Mouse (Mus musculus) lung, postnatal 4 days (tissue): Measurements from ENCODE around the gene Sdr9c7.

Experiments
- DNase-seq, 2 experiments: peaks; one replicate each; pipeline ENCODE4 v3.0.0; 2021

Sdr9c7 gene

GRCm38 (mm10) chr10:127898218-127898617 lies at the start of gene Sdr9c7:
TSS of gene Sdr9c7 (plus strand) at chr10:127898518.
- DNase-seq = no peak

DNA sequence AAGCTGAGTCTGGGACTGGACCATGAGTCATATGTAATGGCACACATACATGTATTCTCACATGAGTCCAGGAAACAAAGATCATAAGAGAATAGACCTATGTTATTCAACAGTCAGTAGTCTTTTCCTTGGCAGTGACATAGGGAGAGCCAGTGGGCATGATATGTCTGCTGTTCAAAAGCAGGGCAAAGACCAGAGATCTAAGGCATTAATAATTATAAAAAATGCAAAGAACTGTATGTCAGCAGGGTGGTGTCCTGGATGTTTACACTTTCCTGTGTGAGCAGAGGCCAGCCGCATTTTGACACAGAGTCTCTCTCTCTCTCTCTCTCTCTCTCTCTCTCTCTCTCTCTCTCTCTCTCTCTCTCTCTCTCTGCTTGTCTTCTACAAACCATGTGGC lies 48.7 kb upstream of the Sdr9c7 start, which contains the start of gene Rdh19:
Gene Rdh19 (plus strand): TSS at position 301 of the 400 bp plus-strand sequence.
- DNase-seq = no peak

DNA sequence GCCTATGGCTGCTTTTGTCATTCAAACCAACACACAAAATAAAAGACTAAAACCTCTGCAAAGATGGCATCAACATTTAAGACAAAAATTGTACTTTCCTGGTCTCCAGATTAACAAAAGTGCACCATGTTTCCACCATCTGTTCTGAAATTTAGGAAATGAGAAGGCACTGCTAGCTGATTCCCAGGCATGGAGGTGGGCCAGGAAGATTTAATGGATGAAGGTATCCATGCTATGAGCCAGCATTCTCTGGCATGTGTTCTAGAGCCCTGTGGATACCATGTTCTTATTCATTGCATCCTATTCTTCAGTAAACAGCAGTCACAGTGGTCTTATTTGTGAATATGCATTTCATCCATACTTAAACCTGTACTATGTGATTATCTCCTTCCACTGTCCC lies 41.9 kb upstream of the Sdr9c7 start:
- DNase-seq = no peak

DNA sequence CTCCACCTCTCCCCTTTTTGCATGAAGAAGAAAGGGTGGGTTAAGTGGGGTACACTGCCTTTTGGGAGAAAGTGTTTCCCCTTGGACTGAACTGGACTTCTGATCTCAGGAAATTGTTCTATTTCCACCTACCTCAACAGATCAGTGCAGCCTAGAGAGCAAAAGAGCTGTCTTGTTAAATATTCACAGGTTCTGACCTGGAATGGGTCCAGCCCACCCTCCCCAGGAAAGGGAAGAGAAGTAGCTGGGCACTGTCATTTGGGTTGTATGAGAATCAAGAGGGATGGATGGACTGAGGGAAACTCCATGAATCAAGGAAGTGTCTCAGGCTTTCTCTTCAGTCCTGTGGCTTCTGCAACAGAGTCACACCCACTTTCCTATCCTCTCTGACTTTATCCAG lies 33.4 kb upstream of the Sdr9c7 start:
- no peak for DNase-seq

- no peak for DNase-seq
Observed at GRCm38 (mm10) chr10:127866232-127866631, 32.1 kb upstream of the Sdr9c7 start, which contains the start of gene Rdh16f2. TSS of gene Rdh16f2 (plus strand) at chr10:127866474.

DNA sequence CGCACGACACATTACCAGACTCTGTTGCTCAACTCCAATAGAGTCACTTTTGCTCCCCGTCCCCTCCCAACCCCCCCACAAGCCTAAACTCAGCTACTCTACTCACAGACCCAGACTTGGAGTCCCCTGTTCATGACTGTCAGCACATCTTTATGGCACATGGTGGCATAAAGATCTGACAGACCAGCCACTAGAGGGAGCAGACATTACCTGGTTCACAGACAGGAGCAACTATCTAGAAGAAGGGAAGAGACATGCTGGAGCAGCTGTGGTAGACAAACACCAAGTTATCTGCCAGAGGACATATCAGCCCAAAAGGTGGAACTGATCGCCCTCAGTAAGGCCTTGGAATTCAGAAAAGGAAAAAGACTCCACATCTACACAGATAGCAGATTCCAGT lies 25.8 kb upstream of the Sdr9c7 start:
- DNase-seq = no peak

GRCm38 (mm10) chr10:127877681-127878080 lies 20.6 kb upstream of the Sdr9c7 start:
- DNase-seq = peak; percentile 41 to 61

- DNase-seq = peak; percentile 11 to 29
Observed at GRCm38 (mm10) chr10:127878262-127879057, 19.9 kb upstream of the Sdr9c7 start.

GRCm38 (mm10) chr10:127879155-127879688 lies 19.1 kb upstream of the Sdr9c7 start:
- no peak for DNase-seq

DNA sequence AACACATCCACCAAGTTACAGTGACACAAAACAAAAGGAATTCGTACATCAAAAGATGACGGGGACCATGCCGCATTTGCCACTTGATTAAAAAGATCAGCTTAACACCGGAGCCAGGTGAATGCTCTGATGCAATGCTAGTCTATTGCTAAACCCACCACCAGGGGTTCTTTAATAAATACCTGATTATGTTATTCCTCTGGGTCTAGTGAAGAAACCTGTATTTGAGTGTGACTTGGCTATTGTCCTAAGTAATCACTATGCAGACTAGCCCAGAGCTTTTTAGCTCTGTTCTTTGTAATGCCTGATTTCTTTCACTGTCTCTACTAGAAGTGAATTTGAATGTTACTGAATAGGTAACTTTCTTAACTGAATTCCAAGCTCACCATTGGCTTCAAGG lies 17.3 kb upstream of the Sdr9c7 start:
- DNase-seq = no peak

DNA sequence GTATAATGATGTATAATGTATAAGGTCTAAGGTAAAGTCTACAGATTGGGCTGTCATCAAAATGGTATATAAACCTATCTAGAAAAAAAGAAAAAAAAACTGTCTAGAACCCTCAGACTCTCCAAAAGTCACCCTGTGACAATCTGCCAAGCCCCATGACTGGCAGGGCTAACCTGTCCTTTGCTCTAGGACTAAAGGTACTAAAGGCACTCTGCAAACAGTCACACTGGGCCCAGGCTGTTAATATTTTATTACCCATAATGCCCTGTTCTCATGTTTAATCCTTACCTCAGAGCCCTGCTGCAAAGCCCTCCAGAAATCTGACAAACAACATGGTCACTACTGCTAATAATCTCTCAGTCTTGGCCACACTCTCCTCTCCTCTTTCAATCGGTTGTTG lies 11.8 kb upstream of the Sdr9c7 start:
- DNase-seq = no peak

DNA sequence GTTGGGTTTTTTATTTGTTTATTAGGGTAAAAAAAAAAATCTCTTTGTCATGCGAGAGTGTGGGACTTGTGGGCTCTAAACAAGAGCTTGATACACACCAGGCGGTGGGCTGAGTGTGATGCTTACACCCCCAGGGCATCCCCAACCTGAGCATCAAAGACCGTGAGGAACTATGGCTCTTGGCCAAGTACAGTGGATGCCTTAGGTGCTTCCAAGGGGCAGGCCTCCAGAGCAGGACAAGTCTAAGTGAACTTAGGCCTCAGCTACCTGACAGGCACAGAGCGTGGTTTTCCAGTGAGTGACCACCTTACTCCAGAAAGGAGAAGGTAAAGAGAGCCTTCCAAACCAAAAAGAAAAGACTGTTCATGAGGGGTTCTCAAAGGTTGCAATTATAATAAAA lies 11.3 kb upstream of the Sdr9c7 start:
- no peak for DNase-seq

GRCm38 (mm10) chr10:127888605-127889004 lies 9.7 kb upstream of the Sdr9c7 start, which contains the start of gene Rdh7:
TSS of gene Rdh7 (minus strand) at chr10:127888817.
- no peak for DNase-seq

GRCm38 (mm10) chr10:127891481-127891880 lies 6.8 kb upstream of the Sdr9c7 start:
- no peak for DNase-seq

DNA sequence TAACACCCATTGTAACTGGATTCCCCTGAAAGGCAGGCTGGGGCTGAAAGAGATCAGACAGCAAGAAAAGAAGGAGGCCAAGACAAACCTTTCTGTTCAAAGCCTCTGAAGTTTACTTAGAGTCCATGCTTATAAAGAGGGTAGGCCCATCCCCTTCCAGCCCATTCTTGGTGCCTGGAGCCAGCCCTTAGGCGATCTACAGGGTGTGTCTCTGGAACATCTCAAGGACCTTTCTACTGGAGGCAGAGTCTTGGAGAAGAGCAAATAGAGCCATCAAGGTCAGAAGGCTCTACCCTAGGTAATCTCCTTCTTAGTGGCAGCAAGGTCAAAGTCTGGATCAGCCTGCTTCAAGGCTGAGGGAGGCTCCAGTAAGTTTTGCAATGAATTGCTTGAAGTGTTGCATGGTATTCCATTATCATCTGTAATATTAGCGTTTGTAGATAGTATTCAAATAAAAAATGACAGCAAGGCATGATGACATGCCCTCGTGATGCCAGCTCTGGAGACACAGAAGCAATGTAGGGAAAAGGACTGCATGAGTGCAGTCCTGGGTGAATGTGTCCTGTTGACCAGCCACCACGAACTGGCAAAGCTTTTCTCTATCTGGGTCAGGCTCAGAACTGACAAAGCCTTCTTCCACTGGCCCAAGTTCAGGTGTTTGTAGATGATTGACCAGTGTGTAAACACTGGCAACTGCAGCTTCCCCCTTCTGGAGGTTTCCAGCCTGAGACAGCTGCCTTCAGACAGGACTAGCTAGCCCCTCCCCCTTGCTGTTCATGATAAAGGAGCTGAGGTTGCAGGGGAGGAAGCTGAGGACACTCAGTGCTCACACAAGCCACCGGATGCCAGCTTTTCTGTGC lies 4.9 kb upstream of the Sdr9c7 start:
- peak; percentile 33 to 50 for DNase-seq

GRCm38 (mm10) chr10:127896705-127897104 lies 1.6 kb upstream of the Sdr9c7 start:
- DNase-seq = no peak

GRCm38 (mm10) chr10:127897506-127897905 lies 812 bp upstream of the Sdr9c7 start:
- DNase-seq = no peak

GRCm38 (mm10) chr10:127899783-127900182 lies 1.5 kb downstream of the Sdr9c7 start:
- DNase-seq = no peak

DNA sequence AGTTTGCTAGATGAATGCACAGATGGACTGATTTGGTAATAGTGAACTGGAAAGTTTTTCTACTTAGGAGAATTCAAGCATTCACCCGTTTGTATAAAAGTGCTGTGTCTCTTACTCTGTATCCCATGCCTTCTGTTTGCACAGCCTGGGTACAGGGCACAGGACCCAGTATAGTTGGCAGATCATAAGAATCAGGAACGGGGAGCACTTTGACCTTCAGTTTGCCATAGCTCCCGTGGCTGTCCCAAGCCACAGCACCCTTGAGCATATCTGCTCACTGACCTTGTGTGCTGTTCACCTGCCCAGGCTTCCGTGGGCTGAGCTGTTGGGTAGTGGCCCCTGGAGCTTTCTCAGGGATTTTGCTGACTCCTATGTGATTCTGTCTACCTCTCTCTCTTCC lies 3.4 kb downstream of the Sdr9c7 start:
- DNase-seq = no peak

DNA sequence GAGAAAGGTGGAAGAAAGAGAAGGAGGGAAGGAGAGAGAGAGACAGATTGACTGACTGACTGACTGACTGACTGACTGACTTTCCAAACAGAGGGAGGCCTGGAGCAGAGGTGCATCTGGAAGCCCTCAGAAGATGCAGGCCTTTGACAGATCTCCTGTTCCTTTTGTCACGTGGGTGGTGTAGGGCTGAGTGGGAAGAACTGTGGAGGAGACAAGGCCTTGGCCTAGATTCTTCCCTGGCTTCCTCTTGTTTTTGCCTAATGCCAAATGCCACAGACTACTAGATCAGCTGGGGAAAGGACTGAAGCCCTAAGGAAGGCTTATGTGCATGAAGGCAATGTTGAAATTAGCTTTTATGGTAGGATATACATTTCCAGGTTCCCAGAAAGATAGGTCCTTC lies 4.8 kb downstream of the Sdr9c7 start:
- no peak for DNase-seq

- DNase-seq = peak; percentile 18 to 41
Observed at GRCm38 (mm10) chr10:127904718-127905446, 6.6 kb downstream of the Sdr9c7 start.

DNA sequence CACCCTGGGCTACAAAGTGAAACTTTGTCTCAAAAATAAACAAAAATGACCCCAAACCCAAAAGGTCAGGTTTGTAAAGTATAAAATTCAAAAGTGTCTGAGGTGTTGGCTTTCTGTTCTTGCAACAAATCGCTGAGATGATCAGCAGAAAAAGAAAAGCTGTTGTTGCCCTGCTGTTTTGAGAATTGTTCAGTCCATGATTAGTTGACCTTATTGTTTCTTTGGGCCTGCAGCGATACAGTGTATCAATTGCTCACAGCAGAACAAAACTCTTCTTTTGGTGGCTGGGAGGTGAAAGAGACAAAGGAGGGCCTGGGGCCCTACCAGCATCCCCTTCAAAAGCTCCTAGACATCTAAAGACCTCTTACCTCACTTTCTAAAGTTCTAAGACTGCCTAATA lies 7.8 kb downstream of the Sdr9c7 start:
- DNase-seq = no peak
